Mouse (Mus musculus) heart, embryonic 16.5 days (tissue): ENCODE results near the gene Sorbs2. TPM values are rescaled to one million over a fixed set of nuclear protein-coding genes. Genes with fewer than 3 reads are reported as not detected.
A peak's percentile ranks its signal among the peaks of the same experiment; 100 is the strongest.

Experiments
- ATAC-seq: fragments of 200-750 bp; cut with Nextera tagmentation; replicated peaks from 2 replicates; pipeline ENCODE4 v1.8.0; 2017; ENCODE audit warnings: moderate number of reproducible peaks; ENCODE audit not compliant: insufficient read depth, low FRiP score; ENCODE audit errors: extremely low read depth
- H3K27ac ChIP-seq: fragments of 300-500 bp; sonication (generic); 2 replicates; pipeline ENCODE4 v1.5.1; 2014; ENCODE audit warnings: mild to moderate bottlenecking, low read length, control low read depth, moderate library complexity
- H3K27me3 ChIP-seq: fragments of 300-500 bp; sonication (generic); 2 replicates; pipeline ENCODE4 v1.6.1; 2014; ENCODE audit warnings: low read length, mixed read lengths; ENCODE audit not compliant: control insufficient read depth, insufficient read depth
- H3K36me3 ChIP-seq: fragments of 300-500 bp; sonication (generic); 2 replicates; pipeline ENCODE4 v1.6.1; 2014; ENCODE audit not compliant: control insufficient read depth, insufficient read depth
- H3K4me1 ChIP-seq: fragments of 300-500 bp; sonication (generic); 2 replicates; pipeline ENCODE4 v1.6.1; 2014; ENCODE audit warnings: low read length, mixed read lengths; ENCODE audit not compliant: control insufficient read depth, insufficient read depth
- H3K4me2 ChIP-seq: fragments of 300-500 bp; sonication (generic); 2 replicates; pipeline ENCODE4 v1.6.1; 2014; ENCODE audit warnings: low read depth, mild to moderate bottlenecking, control low read depth, low read length
- H3K4me3 ChIP-seq: fragments of 300-500 bp; sonication (generic); 2 replicates; pipeline ENCODE4 v1.5.1; 2014; ENCODE audit warnings: mild to moderate bottlenecking, control low read depth, low read length
- H3K9ac ChIP-seq: fragments of 300-500 bp; sonication (generic); 2 replicates; pipeline ENCODE4 v1.6.1; 2014; ENCODE audit warnings: low read length, control low read depth
- H3K9me3 ChIP-seq: fragments of 300-500 bp; sonication (generic); replicated peaks from 2 replicates; pipeline ENCODE4 v1.6.1; 2016; ENCODE audit warnings: low read length; ENCODE audit not compliant: control insufficient read depth
- WGBS: fragments of 180-500 bp; shearing (Covaris S2); extraction: QIAGEN DNeasy Blood & Tissue Kit; methylation state at CpG from one replicate; pipeline ENCODE4 v1.1.7; 2014; 5-methylcytosine and 5-hydroxymethylcytosine counted together
- polyA plus RNA-seq: library from polyadenylated mRNA; unstranded; fragments of >200 nt; fragmentation: Nextera tagmentation; extraction: Ambion mirVana; gene quantifications from 2 replicates; pipeline ENCODE4 v1.2.1, GENCODE M21; 2015

Gene Sorbs2
- polyA plus RNA-seq, 1 experiment from 2014 or later: 316 TPM

DNA sequence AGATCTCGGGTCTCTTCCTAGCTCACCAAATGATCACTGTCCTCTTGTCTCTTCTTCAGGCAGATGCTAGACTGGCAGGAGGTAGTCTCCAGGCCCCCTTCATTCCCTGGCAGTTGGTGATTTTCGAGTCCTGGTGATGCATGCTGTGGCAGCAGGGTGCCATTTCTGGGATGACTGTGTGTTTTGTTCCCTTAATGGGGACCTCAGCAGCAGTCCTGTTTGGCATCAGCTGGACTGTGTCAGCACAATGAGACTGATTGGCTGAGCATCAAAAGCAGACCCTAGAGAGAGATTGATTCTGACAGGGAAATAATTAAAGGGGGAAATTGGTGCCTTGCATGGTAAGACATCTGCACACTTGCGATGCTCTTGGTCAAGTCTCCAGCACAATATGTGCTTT lies 50.3 kb downstream of the Sorbs2 start:
- 75% methylated on average over 3 of the region's 3 CpGs for WGBS
- H3K27me3 ChIP-seq: no peaks in the 10 kb centered on the region
- H3K4me3 ChIP-seq: no peak overlapping the region
- no peak overlapping the region for H3K27ac ChIP-seq
- H3K36me3 ChIP-seq: no peaks in the 10 kb centered on the region
- no peak overlapping the region for H3K9ac ChIP-seq
- no peak for ATAC-seq
- H3K9me3 ChIP-seq: no peaks in the 10 kb centered on the region
- no peaks in the 10 kb centered on the region for H3K4me1 ChIP-seq
- no peak overlapping the region for H3K4me2 ChIP-seq

- Histone ChIP-seq H3K9ac (no peak overlapping the region), H3K4me1 (no peaks in the 10 kb centered on the region), H3K9me3 (no peaks in the 10 kb centered on the region), H3K36me3 (no peaks in the 10 kb centered on the region), H3K27ac (no peak overlapping the region), H3K4me3 (no peak overlapping the region), H3K4me2 (no peak overlapping the region), H3K27me3 (no peaks in the 10 kb centered on the region)
- 82% methylated on average over 5 of the region's 5 CpGs for WGBS
- ATAC-seq: no peak
Measured at GRCm38 (mm10) chr8:45558426-45558825, 50.8 kb downstream of the Sorbs2 start.

DNA sequence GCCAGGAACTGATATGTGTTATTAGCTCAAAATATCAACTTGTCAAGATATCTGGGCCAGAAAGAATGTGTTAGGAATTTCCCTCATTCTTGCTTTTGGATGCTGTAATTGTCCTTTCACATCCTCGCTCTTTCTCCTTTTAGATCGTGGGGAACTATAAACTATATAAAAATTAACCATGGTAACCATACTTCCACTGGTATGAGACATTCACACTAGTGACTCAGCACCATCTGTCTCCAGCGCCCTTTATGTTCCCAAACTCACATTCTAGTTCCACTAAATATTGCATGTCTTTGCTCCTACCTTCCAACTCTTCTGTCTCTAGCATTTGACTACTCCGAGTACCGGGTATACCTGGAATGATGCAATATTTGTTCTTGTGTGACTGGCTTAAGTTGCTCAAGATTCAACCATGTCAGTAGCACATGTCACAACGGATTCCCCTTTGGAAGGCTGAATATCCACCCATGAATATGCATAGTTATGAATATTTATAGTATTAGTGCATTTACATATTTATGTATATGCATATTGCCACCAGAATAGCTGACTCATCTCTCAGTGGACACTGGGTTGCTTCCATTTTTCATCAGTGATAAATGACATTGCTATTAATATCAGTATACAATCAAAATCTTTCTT lies 51.7 kb downstream of the Sorbs2 start:
- Histone ChIP-seq H3K9ac (no peak overlapping the region), H3K9me3 (no peaks in the 10 kb centered on the region), H3K4me2 (no peak overlapping the region), H3K27me3 (no peaks in the 10 kb centered on the region), H3K4me3 (no peak overlapping the region), H3K36me3 (no peaks in the 10 kb centered on the region), H3K4me1 (no peaks in the 10 kb centered on the region), H3K27ac (no peak overlapping the region)
- ATAC-seq: no peak
- 82% methylated on average over 6 of the region's 6 CpGs for WGBS

DNA sequence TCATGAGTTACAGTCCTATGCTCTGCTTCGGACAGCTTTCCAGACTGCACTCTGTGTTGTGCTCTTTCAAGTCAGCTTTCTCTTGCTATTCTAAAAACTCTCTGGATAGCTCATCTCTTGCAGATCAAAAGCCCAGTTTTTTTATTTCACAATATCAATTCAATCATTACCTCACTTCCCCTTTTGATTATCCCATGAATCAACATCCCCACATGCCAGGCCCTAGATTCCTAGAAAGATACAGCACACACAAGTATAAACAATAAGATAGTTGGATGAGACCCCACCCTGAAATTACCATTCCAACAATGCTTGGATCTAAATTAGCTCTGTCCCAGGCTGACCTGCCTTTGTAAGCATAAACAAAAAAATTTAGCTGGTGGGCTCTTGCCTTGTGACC lies 57.6 kb downstream of the Sorbs2 start:
- H3K36me3 ChIP-seq: peaks cover 2% of the 10 kb centered on the region; the same call in 1 of the 2 replicates
- no peak for ATAC-seq
- no peak overlapping the region for H3K9ac ChIP-seq
- H3K4me1 ChIP-seq: no peaks in the 10 kb centered on the region
- peaks cover 14% of the 10 kb centered on the region for H3K9me3 ChIP-seq
- no peak overlapping the region for H3K27ac ChIP-seq
- H3K27me3 ChIP-seq: no peaks in the 10 kb centered on the region
- no peak overlapping the region for H3K4me3 ChIP-seq
- 71% methylated on average over 1 of the region's 1 CpGs for WGBS
- no peak overlapping the region for H3K4me2 ChIP-seq

- ATAC-seq: peak; percentile 52; the same call in 1 of the 2 replicates
- Histone ChIP-seq H3K4me1 (no peaks in the 10 kb centered on the region), H3K27ac (no peak overlapping the region), H3K27me3 (no peaks in the 10 kb centered on the region), H3K4me2 (no peak overlapping the region), H3K9me3 (peaks cover 14% of the 10 kb centered on the region), H3K4me3 (no peak overlapping the region), H3K9ac (no peak overlapping the region), H3K36me3 (peaks cover 2% of the 10 kb centered on the region; the same call in 1 of the 2 replicates)
- WGBS: 56% methylated on average over 4 of the region's 4 CpGs
Measured at GRCm38 (mm10) chr8:45570117-45570516, 62.5 kb downstream of the Sorbs2 start.

GRCm38 (mm10) chr8:45579714-45580543 lies 72.3 kb downstream of the Sorbs2 start:
- no peaks in the 10 kb centered on the region for H3K27me3 ChIP-seq
- no peak overlapping the region; the same call in 1 of the 2 replicates for H3K9ac ChIP-seq
- H3K4me1 ChIP-seq: peaks cover 21% of the 10 kb centered on the region
- H3K4me3 ChIP-seq: no peak overlapping the region
- no peak overlapping the region for H3K4me2 ChIP-seq
- no peaks in the 10 kb centered on the region for H3K9me3 ChIP-seq
- WGBS: 39% methylated on average over 7 of the region's 7 CpGs
- ATAC-seq: peak; percentile 79
- no peaks in the 10 kb centered on the region for H3K36me3 ChIP-seq
- peak overlapping the region; percentile 81 for H3K27ac ChIP-seq

DNA sequence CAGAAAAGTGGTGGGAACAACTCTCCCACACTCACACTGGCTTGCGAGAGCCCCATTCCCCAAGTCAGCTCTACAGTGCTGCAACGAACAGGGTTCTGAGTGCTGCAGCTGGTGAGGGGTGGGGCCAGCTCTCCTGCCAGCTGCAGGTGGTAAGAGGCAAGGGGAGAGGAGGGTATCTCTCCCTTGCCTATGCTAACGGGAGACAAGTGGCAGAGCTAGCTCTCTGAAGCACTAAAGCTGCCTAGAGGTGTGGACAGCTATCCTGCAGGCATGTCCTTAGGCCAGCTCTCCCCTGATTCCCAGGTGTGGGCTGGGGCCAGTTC lies 72.9 kb downstream of the Sorbs2 start:
- Histone ChIP-seq H3K4me2 (no peak overlapping the region), H3K27ac (peak overlapping the region; percentile 81), H3K27me3 (no peaks in the 10 kb centered on the region), H3K36me3 (no peaks in the 10 kb centered on the region), H3K4me1 (peaks cover 25% of the 10 kb centered on the region), H3K4me3 (no peak overlapping the region), H3K9me3 (no peaks in the 10 kb centered on the region), H3K9ac (no peak overlapping the region; the same call in 1 of the 2 replicates)
- peak; percentile 23; the same call in 1 of the 2 replicates for ATAC-seq
- 30% methylated on average over 3 of the region's 3 CpGs for WGBS

DNA sequence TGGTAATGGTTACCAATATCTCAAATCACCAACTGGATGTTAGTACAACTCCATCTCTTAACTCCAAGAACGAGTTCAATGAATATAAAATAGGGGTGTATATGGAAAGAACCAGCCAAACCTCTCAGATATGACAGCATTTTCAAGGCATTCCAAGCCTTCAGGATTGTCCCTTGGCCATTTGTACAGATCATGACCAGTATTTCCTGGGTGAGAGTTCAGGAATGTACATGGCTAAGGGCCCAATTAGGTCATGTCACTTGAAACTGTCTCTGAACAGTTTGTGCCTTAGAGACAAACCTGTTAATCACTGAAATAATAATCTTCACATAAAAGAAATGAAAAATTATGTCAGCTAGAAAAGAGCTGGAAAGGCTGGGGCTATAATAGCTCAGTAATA lies 76.3 kb downstream of the Sorbs2 start:
- Histone ChIP-seq H3K9me3 (no peaks in the 10 kb centered on the region), H3K4me1 (peaks cover 27% of the 10 kb centered on the region), H3K27ac (no peak overlapping the region; the same call in 1 of the 2 replicates), H3K4me3 (no peak overlapping the region), H3K27me3 (no peaks in the 10 kb centered on the region), H3K36me3 (no peaks in the 10 kb centered on the region), H3K4me2 (no peak overlapping the region), H3K9ac (no peak overlapping the region)
- 81% methylated on average over 1 of the region's 1 CpGs for WGBS
- no peak for ATAC-seq

- no peaks in the 10 kb centered on the region for H3K36me3 ChIP-seq
- ATAC-seq: no peak
- no peak overlapping the region; the same call in 1 of the 2 replicates for H3K4me2 ChIP-seq
- H3K4me1 ChIP-seq: peaks cover 27% of the 10 kb centered on the region
- H3K9ac ChIP-seq: no peak overlapping the region
- no peaks in the 10 kb centered on the region for H3K9me3 ChIP-seq
- no peak overlapping the region for H3K4me3 ChIP-seq
- WGBS: 86% methylated on average over 9 of the region's 9 CpGs
- no peaks in the 10 kb centered on the region for H3K27me3 ChIP-seq
- H3K27ac ChIP-seq: peak overlapping the region; percentile 71
Measured at GRCm38 (mm10) chr8:45584390-45585052, 76.9 kb downstream of the Sorbs2 start.
